Mouse (Mus musculus): ENCODE data around the gene Gpc2. TPM values are rescaled to one million over a fixed set of nuclear protein-coding genes. Genes with fewer than 3 reads are reported as not detected.

The Gpc2 gene
- polyA plus RNA-seq, 1 experiment: 4.4 TPM

DNA sequence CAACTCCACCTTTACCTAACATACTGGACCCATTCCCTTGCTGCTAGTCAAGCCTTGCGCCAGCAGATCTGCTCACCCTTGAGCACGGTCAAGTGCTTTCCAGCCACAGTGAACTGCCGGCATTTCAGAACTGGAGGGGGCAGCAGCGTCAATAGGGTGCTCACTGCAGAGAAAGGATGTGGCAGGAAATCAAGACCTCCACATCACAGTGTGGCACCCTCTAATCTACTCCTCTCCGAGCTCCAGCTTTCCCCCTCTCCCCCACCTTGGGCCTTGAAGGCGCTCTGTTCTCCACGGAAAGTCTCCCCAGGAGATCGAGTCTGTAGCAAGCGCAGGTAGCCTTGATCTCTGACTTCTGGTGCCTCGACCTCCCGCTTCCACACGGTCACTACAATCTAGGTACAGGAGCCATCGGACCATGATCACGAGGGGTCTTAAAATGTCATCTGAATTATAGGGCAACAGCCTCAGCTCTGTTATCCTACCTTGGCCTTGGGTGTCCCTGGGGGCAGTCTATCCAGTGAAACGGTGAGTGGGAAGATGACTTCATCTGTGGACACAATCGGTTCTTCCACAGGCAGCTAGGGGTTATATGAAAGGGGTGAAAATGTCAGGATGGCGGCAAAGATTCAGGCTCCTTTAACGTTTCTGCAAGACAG lies 17.1 kb downstream of the Gpc2 start:
- no peak for DNase-seq (ENCODE audit: low read depth in 1 of 2, low spot score in 2 of 2)
- 32% methylated on average over 18 of the region's 18 CpGs for WGBS
- H3K27ac ChIP-seq (ENCODE audit: insufficient read depth, low read length): peak overlapping the region; percentile 4; the same call in 1 of the 2 replicates
- peak overlapping the region; percentile 88 for H3K4me3 ChIP-seq (ENCODE audit: extremely low read depth, insufficient read depth, insufficient read length)
- no peaks in the 10 kb centered on the region for H3K27me3 ChIP-seq (ENCODE audit: control insufficient read depth, insufficient read depth, low read length)
- TF ChIP-seq CTCF (IDR thresholded peaks at IDR 0.05; ENCODE audit: extremely low read depth, insufficient read depth, insufficient read length, insufficient replicate concordance): no peak
- TF ChIP-seq POLR2A (IDR thresholded peaks at IDR 0.05; ENCODE audit: low read depth, low read length): no peak
- peaks cover 27% of the 10 kb centered on the region for H3K36me3 ChIP-seq (ENCODE audit: control insufficient read depth, insufficient read depth, low read length)
- peaks cover 17% of the 10 kb centered on the region; the same call in 1 of the 2 replicates for H3K4me1 ChIP-seq (ENCODE audit: control insufficient read depth, insufficient read depth, insufficient read length)

DNA sequence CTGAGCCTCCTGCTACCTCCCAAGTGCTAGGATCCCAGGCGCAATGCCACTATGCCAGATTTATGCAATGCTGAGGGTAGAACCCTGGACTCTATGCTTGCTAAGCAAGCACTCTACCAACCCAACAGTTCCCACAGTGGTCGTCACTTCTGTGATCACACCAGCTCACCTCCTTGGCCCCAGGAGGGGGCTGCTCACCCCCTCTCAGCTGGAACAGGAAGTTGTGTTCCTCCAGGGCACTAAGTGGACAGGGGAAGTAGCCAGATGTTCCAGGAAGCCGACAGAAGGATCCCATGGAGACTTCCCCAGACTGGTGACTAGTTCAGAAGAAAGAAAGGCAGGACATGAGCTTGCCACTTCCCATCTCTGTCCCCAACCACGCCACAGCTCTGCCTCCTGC lies 17.8 kb downstream of the Gpc2 start:
- Histone ChIP-seq H3K4me1 (ENCODE audit: control insufficient read depth, insufficient read depth, insufficient read length) (peaks cover 21% of the 10 kb centered on the region; the same call in 1 of the 2 replicates), H3K4me3 (ENCODE audit: extremely low read depth, insufficient read depth, insufficient read length) (no peak overlapping the region)

DNA sequence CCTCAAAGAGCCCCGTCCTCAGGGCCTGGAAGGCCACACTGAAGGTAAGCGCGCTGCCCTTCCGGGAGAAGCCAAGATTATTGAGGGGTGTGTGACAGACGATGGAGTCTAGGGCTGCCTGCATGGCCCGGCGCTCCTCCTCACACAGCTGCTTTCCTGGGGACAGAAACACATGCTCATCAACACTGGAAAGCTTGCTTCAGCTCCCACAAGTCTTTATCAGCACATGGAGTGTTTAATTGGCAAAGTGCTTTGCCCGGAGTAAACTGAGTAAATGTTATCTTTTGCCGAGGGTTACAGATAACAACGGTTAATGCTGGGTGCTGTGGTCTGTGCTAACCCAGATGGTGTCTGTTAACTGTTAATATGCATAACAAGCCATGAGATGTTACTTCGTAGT lies 19.0 kb downstream of the Gpc2 start:
- peaks cover 26% of the 10 kb centered on the region for H3K36me3 ChIP-seq (ENCODE audit: control insufficient read depth, insufficient read depth, low read length)

More for the DNA sequence above, 17.8 kb downstream of the Gpc2 start:
- Histone ChIP-seq H3K27me3 (ENCODE audit: control insufficient read depth, insufficient read depth, low read length) (no peaks in the 10 kb centered on the region), H3K27ac (ENCODE audit: insufficient read depth, low read length) (no peak overlapping the region), H3K36me3 (ENCODE audit: control insufficient read depth, insufficient read depth, low read length) (peaks cover 27% of the 10 kb centered on the region)
- WGBS: 44% methylated on average over 4 of the region's 4 CpGs
- no peak for DNase-seq (ENCODE audit: low read depth in 1 of 2, low spot score in 2 of 2)
- TF ChIP-seq POLR2A (IDR thresholded peaks at IDR 0.05; ENCODE audit: low read depth, low read length): no peak
- TF ChIP-seq CTCF (IDR thresholded peaks at IDR 0.05; ENCODE audit: extremely low read depth, insufficient read depth, insufficient read length, insufficient replicate concordance): no peak

DNA sequence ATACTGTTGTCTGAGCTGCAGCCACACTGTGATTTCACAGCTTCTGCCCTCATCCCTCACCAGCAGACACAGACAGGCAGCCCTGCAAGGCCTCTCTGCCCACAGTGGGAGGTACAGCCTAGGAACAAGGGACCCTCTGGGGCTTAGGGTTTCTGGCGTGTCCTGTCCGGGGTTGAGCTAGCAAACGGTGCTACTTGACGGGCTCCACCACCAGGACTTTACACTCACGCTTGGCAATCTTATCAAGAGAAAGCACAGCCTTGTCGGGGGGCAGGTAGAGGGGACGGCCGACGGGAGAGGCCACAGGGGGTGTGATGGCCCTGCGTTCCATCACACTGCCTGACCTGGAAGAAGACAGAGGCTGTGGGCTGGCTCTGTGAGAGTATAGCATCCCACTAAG lies 19.8 kb downstream of the Gpc2 start:
- Histone ChIP-seq H3K27me3 (ENCODE audit: control insufficient read depth, insufficient read depth, low read length) (no peaks in the 10 kb centered on the region), H3K27ac (ENCODE audit: insufficient read depth, low read length) (no peak overlapping the region), H3K4me3 (ENCODE audit: extremely low read depth, insufficient read depth, insufficient read length) (no peak overlapping the region), H3K4me1 (ENCODE audit: control insufficient read depth, insufficient read depth, insufficient read length) (peaks cover 25% of the 10 kb centered on the region), H3K36me3 (ENCODE audit: control insufficient read depth, insufficient read depth, low read length) (peaks cover 26% of the 10 kb centered on the region)
- no peak for TF ChIP-seq POLR2A (IDR thresholded peaks at IDR 0.05; ENCODE audit: low read depth, low read length)
- TF ChIP-seq CTCF (IDR thresholded peaks at IDR 0.05; ENCODE audit: extremely low read depth, insufficient read depth, insufficient read length, insufficient replicate concordance): no peak
- DNase-seq (ENCODE audit: low read depth in 1 of 2, low spot score in 2 of 2): no peak
- WGBS: 84% methylated on average over 10 of the region's 10 CpGs

More for the DNA sequence above, 19.0 kb downstream of the Gpc2 start:
- H3K27ac ChIP-seq (ENCODE audit: insufficient read depth, low read length): no peak overlapping the region
- H3K4me1 ChIP-seq (ENCODE audit: control insufficient read depth, insufficient read depth, insufficient read length): peaks cover 25% of the 10 kb centered on the region
- no peaks in the 10 kb centered on the region for H3K27me3 ChIP-seq (ENCODE audit: control insufficient read depth, insufficient read depth, low read length)
- TF ChIP-seq POLR2A (IDR thresholded peaks at IDR 0.05; ENCODE audit: low read depth, low read length): no peak
- no peak for TF ChIP-seq CTCF (IDR thresholded peaks at IDR 0.05; ENCODE audit: extremely low read depth, insufficient read depth, insufficient read length, insufficient replicate concordance)
- DNase-seq (ENCODE audit: low read depth in 1 of 2, low spot score in 2 of 2): no peak
- H3K4me3 ChIP-seq (ENCODE audit: extremely low read depth, insufficient read depth, insufficient read length): no peak overlapping the region
- 75% methylated on average over 11 of the region's 11 CpGs for WGBS

DNA sequence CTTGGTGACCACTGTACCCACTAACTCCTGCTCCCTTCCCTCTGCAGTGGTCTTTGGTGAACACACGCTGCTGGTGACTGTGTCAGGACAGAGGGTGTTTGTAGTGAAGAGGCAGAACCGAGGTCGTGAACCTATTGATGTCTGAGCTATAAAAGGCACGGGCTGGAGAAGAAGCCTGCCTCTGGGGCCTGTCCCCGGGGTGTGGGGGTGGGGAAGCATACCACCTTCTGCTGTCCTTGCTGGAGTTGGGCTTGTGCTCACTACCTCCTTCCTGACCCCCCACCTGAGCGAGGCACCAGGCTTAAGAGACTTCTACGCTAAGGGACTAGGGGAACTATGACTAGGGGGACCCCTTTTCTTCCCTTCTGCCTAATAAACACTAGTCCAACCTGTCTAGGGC lies 20.8 kb downstream of the Gpc2 start:
- no peak for TF ChIP-seq POLR2A (IDR thresholded peaks at IDR 0.05; ENCODE audit: low read depth, low read length)
- Histone ChIP-seq H3K4me1 (ENCODE audit: control insufficient read depth, insufficient read depth, insufficient read length) (peaks cover 22% of the 10 kb centered on the region), H3K36me3 (ENCODE audit: control insufficient read depth, insufficient read depth, low read length) (peaks cover 26% of the 10 kb centered on the region), H3K27ac (ENCODE audit: insufficient read depth, low read length) (no peak overlapping the region), H3K4me3 (ENCODE audit: extremely low read depth, insufficient read depth, insufficient read length) (no peak overlapping the region), H3K27me3 (ENCODE audit: control insufficient read depth, insufficient read depth, low read length) (no peaks in the 10 kb centered on the region)
- WGBS: 58% methylated on average over 7 of the region's 7 CpGs
- DNase-seq (ENCODE audit: low read depth in 1 of 2, low spot score in 2 of 2): no peak

DNA sequence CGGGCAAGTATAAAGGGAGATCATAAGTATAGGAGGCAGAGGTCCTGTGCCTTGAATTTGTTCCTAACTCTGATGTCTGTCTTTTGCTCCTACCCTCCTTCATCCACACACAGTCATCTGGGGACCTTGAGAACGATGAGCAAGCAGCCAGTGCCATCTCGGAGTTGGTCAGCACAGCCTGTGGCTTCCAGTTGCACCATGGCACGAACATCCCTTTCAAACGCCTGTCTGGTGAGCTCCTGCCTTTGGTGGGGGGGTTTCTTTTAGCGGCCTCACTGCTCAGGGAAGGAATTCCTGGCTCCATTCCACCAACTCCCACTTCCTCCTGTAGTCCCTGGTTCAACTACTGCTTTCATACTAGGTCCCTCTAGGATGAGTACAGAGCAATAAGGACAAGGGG lies 21.3 kb downstream of the Gpc2 start:
- Histone ChIP-seq H3K36me3 (ENCODE audit: control insufficient read depth, insufficient read depth, low read length) (peaks cover 26% of the 10 kb centered on the region), H3K4me3 (ENCODE audit: extremely low read depth, insufficient read depth, insufficient read length) (no peak overlapping the region), H3K27ac (ENCODE audit: insufficient read depth, low read length) (no peak overlapping the region), H3K27me3 (ENCODE audit: control insufficient read depth, insufficient read depth, low read length) (no peaks in the 10 kb centered on the region), H3K4me1 (ENCODE audit: control insufficient read depth, insufficient read depth, insufficient read length) (peaks cover 22% of the 10 kb centered on the region)
- no peak for DNase-seq (ENCODE audit: low read depth in 1 of 2, low spot score in 2 of 2)
- TF ChIP-seq POLR2A (IDR thresholded peaks at IDR 0.05; ENCODE audit: low read depth, low read length): no peak
- no peak for TF ChIP-seq CTCF (IDR thresholded peaks at IDR 0.05; ENCODE audit: extremely low read depth, insufficient read depth, insufficient read length, insufficient replicate concordance)
- WGBS: 76% methylated on average over 6 of the region's 6 CpGs

DNA sequence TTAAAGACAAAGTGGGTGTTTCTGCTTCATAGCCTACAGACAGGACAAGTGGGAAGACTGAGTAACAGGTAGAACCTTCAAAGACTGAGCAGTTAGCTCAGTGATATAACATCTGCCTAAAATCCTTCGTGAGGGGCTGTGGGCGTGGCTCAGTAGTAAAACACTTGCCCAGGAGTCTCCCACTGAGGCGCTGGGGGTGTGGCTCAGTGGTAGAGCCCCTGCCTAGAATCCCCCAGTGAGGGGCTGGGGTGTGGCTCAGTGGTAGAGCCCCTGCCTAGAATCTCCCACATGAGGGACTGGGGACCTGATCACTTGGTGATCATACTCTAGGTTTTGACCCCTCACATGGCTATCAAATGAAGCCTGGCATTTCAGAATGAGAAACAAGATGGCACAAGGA lies 21.7 kb downstream of the Gpc2 start:
- TF ChIP-seq POLR2A (IDR thresholded peaks at IDR 0.05; ENCODE audit: low read depth, low read length): no peak
- TF ChIP-seq CTCF (IDR thresholded peaks at IDR 0.05; ENCODE audit: extremely low read depth, insufficient read depth, insufficient read length, insufficient replicate concordance): no peak
- Histone ChIP-seq H3K4me1 (ENCODE audit: control insufficient read depth, insufficient read depth, insufficient read length) (peaks cover 21% of the 10 kb centered on the region), H3K27ac (ENCODE audit: insufficient read depth, low read length) (no peak overlapping the region), H3K27me3 (ENCODE audit: control insufficient read depth, insufficient read depth, low read length) (no peaks in the 10 kb centered on the region), H3K36me3 (ENCODE audit: control insufficient read depth, insufficient read depth, low read length) (peaks cover 26% of the 10 kb centered on the region), H3K4me3 (ENCODE audit: extremely low read depth, insufficient read depth, insufficient read length) (no peak overlapping the region)
- WGBS: 76% methylated on average over 3 of the region's 3 CpGs
- DNase-seq (ENCODE audit: low read depth in 1 of 2, low spot score in 2 of 2): no peak
